Mouse (Mus musculus): ENCODE data around the gene Gjd3. TPM values are rescaled to one million over a fixed set of nuclear protein-coding genes. Genes with fewer than 3 reads are reported as not detected.

Gene Gjd3
- polyA plus RNA-seq, 1 experiment from 2014 or later = 2.3 TPM

- Histone ChIP-seq H3K27ac (replicated peaks in 1 of 2; ENCODE audit: control insufficient read depth in 1 of 2, insufficient read depth in 1 of 2, low read depth in 2 of 2, low read length in 2 of 2) (no peak overlapping the region), H3K4me3 (ENCODE audit: control insufficient read depth in 1 of 2, insufficient read depth in 1 of 2, low read depth in 1 of 2, low read length in 2 of 2) (no peak overlapping the region), H3K9ac (ENCODE audit: low read length) (no peak overlapping the region), H3K9me3 (ENCODE audit: control insufficient read depth, low read length) (no peaks in the 10 kb centered on the region), H3K4me2 (ENCODE audit: low read length) (no peak overlapping the region), H3K27me3 (ENCODE audit: control insufficient read depth, insufficient read depth, low read length) (no peaks in the 10 kb centered on the region), H3K36me3 (ENCODE audit: control insufficient read depth, insufficient read depth, low read length) (peaks cover 79% of the 10 kb centered on the region), H3K4me1 (ENCODE audit: control insufficient read depth in 2 of 2, insufficient read depth in 2 of 2, low read length in 2 of 2) (peaks cover 6 to 11% of the 10 kb centered on the region in 2 experiments)
- WGBS = 94% methylated on average over 6 of the region's 6 CpGs
- no peak for ATAC-seq (ENCODE audit: insufficient number of reproducible peaks, insufficient read depth, low FRiP score, low read depth)
Observed at GRCm38 (mm10) chr11:99019844-99020243, 37.0 kb upstream of the Gjd3 start.

GRCm38 (mm10) chr11:99013856-99014255, 31.0 kb upstream of the Gjd3 start:
- peaks cover 100% of the 10 kb centered on the region for H3K36me3 ChIP-seq (ENCODE audit: control insufficient read depth, insufficient read depth, low read length)
- H3K4me2 ChIP-seq (ENCODE audit: low read length) = no peak overlapping the region
- H3K27ac ChIP-seq (replicated peaks in 1 of 2; ENCODE audit: control insufficient read depth in 1 of 2, insufficient read depth in 1 of 2, low read depth in 2 of 2, low read length in 2 of 2) = no peak overlapping the region
- no peaks in the 10 kb centered on the region for H3K4me1 ChIP-seq (ENCODE audit: control insufficient read depth in 2 of 2, insufficient read depth in 2 of 2, low read length in 2 of 2)
- no peaks in the 10 kb centered on the region for H3K27me3 ChIP-seq (ENCODE audit: control insufficient read depth, insufficient read depth, low read length)
- H3K9ac ChIP-seq (ENCODE audit: low read length) = no peak overlapping the region
- no peak for ATAC-seq (ENCODE audit: insufficient number of reproducible peaks, insufficient read depth, low FRiP score, low read depth)
- WGBS = 92% methylated on average over 1 of the region's 1 CpGs
- H3K9me3 ChIP-seq (ENCODE audit: control insufficient read depth, low read length) = no peaks in the 10 kb centered on the region
- no peak overlapping the region for H3K4me3 ChIP-seq (ENCODE audit: control insufficient read depth in 1 of 2, insufficient read depth in 1 of 2, low read depth in 1 of 2, low read length in 2 of 2)

GRCm38 (mm10) chr11:99010706-99011105, 27.9 kb upstream of the Gjd3 start:
- Histone ChIP-seq H3K27me3 (ENCODE audit: control insufficient read depth, insufficient read depth, low read length) (no peaks in the 10 kb centered on the region), H3K9me3 (ENCODE audit: control insufficient read depth, low read length) (no peaks in the 10 kb centered on the region), H3K4me3 (ENCODE audit: control insufficient read depth in 1 of 2, insufficient read depth in 1 of 2, low read depth in 1 of 2, low read length in 2 of 2) (no peak overlapping the region), H3K27ac (replicated peaks in 1 of 2; ENCODE audit: control insufficient read depth in 1 of 2, insufficient read depth in 1 of 2, low read depth in 2 of 2, low read length in 2 of 2) (no peak overlapping the region), H3K9ac (ENCODE audit: low read length) (no peak overlapping the region), H3K36me3 (ENCODE audit: control insufficient read depth, insufficient read depth, low read length) (peaks cover 100% of the 10 kb centered on the region), H3K4me2 (ENCODE audit: low read length) (no peak overlapping the region), H3K4me1 (ENCODE audit: control insufficient read depth in 2 of 2, insufficient read depth in 2 of 2, low read length in 2 of 2) (no peaks in the 10 kb centered on the region)
- no peak for ATAC-seq (ENCODE audit: insufficient number of reproducible peaks, insufficient read depth, low FRiP score, low read depth)
- 90% methylated on average over 5 of the region's 5 CpGs for whole genome bisulfite sequencing

GRCm38 (mm10) chr11:99010124-99010523, 27.3 kb upstream of the Gjd3 start:
- no peak for ATAC-seq (ENCODE audit: insufficient number of reproducible peaks, insufficient read depth, low FRiP score, low read depth)
- Histone ChIP-seq H3K4me2 (ENCODE audit: low read length) (no peak overlapping the region), H3K9ac (ENCODE audit: low read length) (no peak overlapping the region), H3K4me3 (ENCODE audit: control insufficient read depth in 1 of 2, insufficient read depth in 1 of 2, low read depth in 1 of 2, low read length in 2 of 2) (no peak overlapping the region), H3K27ac (replicated peaks in 1 of 2; ENCODE audit: control insufficient read depth in 1 of 2, insufficient read depth in 1 of 2, low read depth in 2 of 2, low read length in 2 of 2) (no peak overlapping the region), H3K9me3 (ENCODE audit: control insufficient read depth, low read length) (no peaks in the 10 kb centered on the region), H3K4me1 (ENCODE audit: control insufficient read depth in 2 of 2, insufficient read depth in 2 of 2, low read length in 2 of 2) (no peaks in the 10 kb centered on the region), H3K36me3 (ENCODE audit: control insufficient read depth, insufficient read depth, low read length) (peaks cover 100% of the 10 kb centered on the region), H3K27me3 (ENCODE audit: control insufficient read depth, insufficient read depth, low read length) (no peaks in the 10 kb centered on the region)
- 56% methylated on average over 4 of the region's 4 CpGs for WGBS

- no peak overlapping the region for H3K27ac ChIP-seq (replicated peaks in 1 of 2; ENCODE audit: control insufficient read depth in 1 of 2, insufficient read depth in 1 of 2, low read depth in 2 of 2, low read length in 2 of 2)
- H3K4me1 ChIP-seq (ENCODE audit: control insufficient read depth in 2 of 2, insufficient read depth in 2 of 2, low read length in 2 of 2) = no peaks in the 10 kb centered on the region
- no peaks in the 10 kb centered on the region for H3K27me3 ChIP-seq (ENCODE audit: control insufficient read depth, insufficient read depth, low read length)
- H3K4me3 ChIP-seq (ENCODE audit: control insufficient read depth in 1 of 2, insufficient read depth in 1 of 2, low read depth in 1 of 2, low read length in 2 of 2) = no peak overlapping the region
- peaks cover 100% of the 10 kb centered on the region for H3K36me3 ChIP-seq (ENCODE audit: control insufficient read depth, insufficient read depth, low read length)
- 94% methylated on average over 9 of the region's 9 CpGs for WGBS
- H3K4me2 ChIP-seq (ENCODE audit: low read length) = no peak overlapping the region
- H3K9me3 ChIP-seq (ENCODE audit: control insufficient read depth, low read length) = no peaks in the 10 kb centered on the region
- no peak for ATAC-seq (ENCODE audit: insufficient number of reproducible peaks, insufficient read depth, low FRiP score, low read depth)
- no peak overlapping the region for H3K9ac ChIP-seq (ENCODE audit: low read length)
Observed at GRCm38 (mm10) chr11:99006788-99007187, 24.0 kb upstream of the Gjd3 start.

GRCm38 (mm10) chr11:98999243-98999642, 16.4 kb upstream of the Gjd3 start:
- peaks cover 99% of the 10 kb centered on the region for H3K36me3 ChIP-seq (ENCODE audit: control insufficient read depth, insufficient read depth, low read length)
- H3K9ac ChIP-seq (ENCODE audit: low read length) = no peak overlapping the region
- WGBS = 92% methylated on average over 11 of the region's 11 CpGs
- H3K4me3 ChIP-seq (ENCODE audit: control insufficient read depth in 1 of 2, insufficient read depth in 1 of 2, low read depth in 1 of 2, low read length in 2 of 2) = no peak overlapping the region
- no peak for ATAC-seq (ENCODE audit: insufficient number of reproducible peaks, insufficient read depth, low FRiP score, low read depth)
- H3K9me3 ChIP-seq (ENCODE audit: control insufficient read depth, low read length) = no peaks in the 10 kb centered on the region
- H3K27ac ChIP-seq (replicated peaks in 1 of 2; ENCODE audit: control insufficient read depth in 1 of 2, insufficient read depth in 1 of 2, low read depth in 2 of 2, low read length in 2 of 2) = no peak overlapping the region
- H3K27me3 ChIP-seq (ENCODE audit: control insufficient read depth, insufficient read depth, low read length) = no peaks in the 10 kb centered on the region
- no peak overlapping the region for H3K4me2 ChIP-seq (ENCODE audit: low read length)
- H3K4me1 ChIP-seq (ENCODE audit: control insufficient read depth in 2 of 2, insufficient read depth in 2 of 2, low read length in 2 of 2) = no peaks in the 10 kb centered on the region

- H3K27ac ChIP-seq (replicated peaks in 1 of 2; ENCODE audit: control insufficient read depth in 1 of 2, insufficient read depth in 1 of 2, low read depth in 2 of 2, low read length in 2 of 2) = no peak overlapping the region
- no peak for ATAC-seq (ENCODE audit: insufficient number of reproducible peaks, insufficient read depth, low FRiP score, low read depth)
- H3K4me2 ChIP-seq (ENCODE audit: low read length) = no peak overlapping the region
- H3K4me3 ChIP-seq (ENCODE audit: control insufficient read depth in 1 of 2, insufficient read depth in 1 of 2, low read depth in 1 of 2, low read length in 2 of 2) = no peak overlapping the region
- H3K27me3 ChIP-seq (ENCODE audit: control insufficient read depth, insufficient read depth, low read length) = no peaks in the 10 kb centered on the region
- H3K4me1 ChIP-seq (ENCODE audit: control insufficient read depth in 2 of 2, insufficient read depth in 2 of 2, low read length in 2 of 2) = no peaks in the 10 kb centered on the region
- peaks cover 99% of the 10 kb centered on the region for H3K36me3 ChIP-seq (ENCODE audit: control insufficient read depth, insufficient read depth, low read length)
- no peaks in the 10 kb centered on the region for H3K9me3 ChIP-seq (ENCODE audit: control insufficient read depth, low read length)
- H3K9ac ChIP-seq (ENCODE audit: low read length) = no peak overlapping the region
Observed at GRCm38 (mm10) chr11:98998776-98999175, 16.0 kb upstream of the Gjd3 start.

- Histone ChIP-seq H3K4me1 (ENCODE audit: control insufficient read depth in 2 of 2, insufficient read depth in 2 of 2, low read length in 2 of 2) (no peaks in the 10 kb centered on the region), H3K9ac (ENCODE audit: low read length) (no peak overlapping the region), H3K27me3 (ENCODE audit: control insufficient read depth, insufficient read depth, low read length) (no peaks in the 10 kb centered on the region), H3K36me3 (ENCODE audit: control insufficient read depth, insufficient read depth, low read length) (peaks cover 99% of the 10 kb centered on the region), H3K9me3 (ENCODE audit: control insufficient read depth, low read length) (no peaks in the 10 kb centered on the region), H3K4me2 (ENCODE audit: low read length) (no peak overlapping the region), H3K4me3 (ENCODE audit: control insufficient read depth in 1 of 2, insufficient read depth in 1 of 2, low read depth in 1 of 2, low read length in 2 of 2) (no peak overlapping the region), H3K27ac (replicated peaks in 1 of 2; ENCODE audit: control insufficient read depth in 1 of 2, insufficient read depth in 1 of 2, low read depth in 2 of 2, low read length in 2 of 2) (no peak overlapping the region)
- ATAC-seq (ENCODE audit: insufficient number of reproducible peaks, insufficient read depth, low FRiP score, low read depth) = no peak
- 92% methylated on average over 4 of the region's 4 CpGs for WGBS
Observed at GRCm38 (mm10) chr11:98997659-98998058, 14.8 kb upstream of the Gjd3 start.

Data from heart, embryonic 14.5 days (tissue).